Mouse (Mus musculus): Measurements from ENCODE around the gene Sys1.

Sys1 gene

DNA sequence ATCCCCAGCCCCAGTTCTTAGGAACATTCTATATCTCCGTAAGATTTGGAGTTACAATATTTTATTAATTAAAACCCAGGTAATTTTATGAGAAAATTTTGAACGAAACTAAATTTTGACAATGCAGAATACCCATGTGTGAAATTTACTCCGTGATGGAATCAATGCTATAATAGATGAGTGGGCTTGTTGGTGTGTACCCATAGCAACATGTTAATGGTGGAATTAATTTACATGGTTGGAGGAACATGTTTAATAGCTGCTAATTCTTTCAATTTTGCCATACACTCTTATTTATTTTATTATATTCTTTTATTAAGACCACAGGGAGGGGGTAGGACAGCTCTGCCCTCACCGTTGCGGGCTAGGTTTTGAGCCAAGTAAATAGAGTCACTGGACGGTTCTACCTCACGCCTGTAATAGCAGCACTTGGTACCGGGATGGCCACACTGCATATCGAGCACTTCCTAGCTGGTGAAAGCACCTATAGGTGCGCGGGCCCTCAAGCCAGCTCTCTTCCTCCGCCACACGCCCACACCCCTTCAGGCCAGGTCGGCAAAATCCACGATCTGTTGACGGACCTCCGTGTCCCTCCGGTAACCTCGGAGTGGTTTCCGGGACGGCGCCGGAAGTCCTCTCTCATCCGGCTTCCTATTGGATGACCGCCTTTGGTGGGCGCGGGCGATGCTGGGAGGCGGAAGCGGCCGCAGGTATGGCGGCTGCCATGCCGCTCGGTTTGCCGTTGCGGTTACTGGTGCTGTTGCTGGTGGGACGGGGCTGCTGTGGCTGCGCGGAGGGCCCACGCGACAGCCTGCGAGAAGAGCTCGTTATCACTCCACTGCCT, 40.3 kb downstream of the Sys1 start, which contains the start of gene Pigt:
Gene Pigt, plus strand, starts transcription at position 674 of the 844 bp plus-strand sequence.
- TF ChIP-seq GATA4 (IDR thresholded peaks at IDR 0.05; ENCODE audit: insufficient replicate concordance, low read length) = no peak; the same call in 1 of the 2 replicates

DNA sequence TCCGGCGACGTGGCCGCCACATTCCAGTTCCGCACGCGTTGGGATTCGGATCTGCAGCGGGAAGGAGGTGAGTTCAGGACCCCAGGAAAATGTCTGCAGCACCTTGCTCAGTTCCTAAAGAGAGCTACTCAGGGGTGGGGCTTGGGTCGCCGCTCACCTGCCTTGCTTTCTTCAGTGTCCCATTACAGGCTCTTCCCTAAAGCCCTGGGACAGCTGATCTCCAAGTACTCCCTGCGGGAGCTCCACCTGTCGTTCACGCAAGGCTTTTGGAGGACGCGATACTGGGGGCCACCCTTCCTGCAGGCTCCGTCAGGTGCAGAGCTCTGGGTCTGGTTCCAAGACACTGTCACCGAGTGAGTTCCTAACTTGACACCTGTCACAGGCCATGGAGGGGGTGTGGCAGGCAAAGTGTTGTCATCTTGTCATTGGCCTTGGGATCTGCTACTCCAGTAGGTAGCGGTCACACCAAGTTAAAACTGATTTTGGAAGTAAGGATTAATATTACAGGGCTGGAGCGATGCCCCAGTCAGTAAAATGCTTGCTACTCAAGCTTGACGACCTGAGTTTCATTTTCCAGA, 41.0 kb downstream of the Sys1 start:
- TF ChIP-seq GATA4 (IDR thresholded peaks at IDR 0.05; ENCODE audit: insufficient replicate concordance, low read length) = no peak

DNA sequence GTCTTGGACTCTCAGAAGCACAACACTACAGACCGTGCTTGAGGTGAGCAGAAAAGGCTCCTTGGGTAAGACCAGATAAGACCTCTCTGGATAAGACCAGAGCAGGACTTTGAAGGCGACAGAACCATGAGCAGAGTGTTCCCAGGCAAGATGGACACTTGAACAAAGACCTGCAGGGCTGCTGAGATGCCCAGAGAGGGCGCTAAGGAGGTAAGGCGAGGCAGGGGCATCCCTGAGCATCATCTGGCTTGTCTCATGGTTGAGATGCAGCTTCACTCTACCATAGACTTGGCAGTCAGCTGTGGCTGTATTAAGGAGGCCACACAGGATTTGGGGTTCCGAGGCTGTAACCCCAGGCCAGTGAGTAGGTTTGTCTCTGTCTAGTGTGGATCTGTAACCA, 42.6 kb downstream of the Sys1 start:
- no peak for TF ChIP-seq GATA4 (IDR thresholded peaks at IDR 0.05; ENCODE audit: insufficient replicate concordance, low read length)

DNA sequence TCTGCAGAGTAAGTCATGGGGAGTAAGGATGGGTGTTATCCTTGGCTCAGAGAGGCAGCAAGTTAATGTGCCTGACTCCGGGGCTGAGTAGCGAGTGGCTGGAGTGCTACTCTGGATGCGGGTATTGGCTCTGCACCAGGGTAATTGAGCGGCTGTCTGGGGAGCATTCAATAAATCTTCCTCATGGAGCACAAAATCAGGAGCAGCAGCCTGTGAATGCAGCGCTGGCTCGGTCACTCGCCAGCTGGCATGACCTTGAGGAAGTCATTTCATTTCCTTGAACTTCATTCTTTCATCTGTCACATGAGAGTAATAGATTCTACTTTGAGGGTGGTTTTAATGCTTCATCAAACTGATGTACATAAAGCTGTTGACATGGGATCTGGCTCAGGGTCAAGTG, 43.7 kb downstream of the Sys1 start:
- no peak for TF ChIP-seq GATA4 (IDR thresholded peaks at IDR 0.05; ENCODE audit: insufficient replicate concordance, low read length)

DNA sequence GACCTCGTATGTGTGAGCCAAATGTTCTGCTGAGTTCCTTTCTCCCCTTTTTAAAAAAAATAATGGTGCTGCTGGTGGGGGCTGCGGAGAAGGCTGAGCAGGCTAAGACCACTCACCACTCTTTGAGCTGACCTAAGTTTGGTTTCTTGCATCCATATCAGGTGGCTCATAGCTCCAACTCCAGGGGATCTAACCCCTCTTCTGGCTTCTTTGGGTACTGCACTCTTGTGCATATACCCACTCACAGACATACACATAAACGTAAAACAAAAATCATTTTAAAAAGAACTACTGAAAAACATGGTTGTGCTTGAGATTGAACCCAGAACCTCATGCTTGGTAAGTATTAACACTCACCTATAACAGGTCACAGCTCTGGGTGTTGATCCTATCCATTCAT, 48.2 kb downstream of the Sys1 start:
- no peak for TF ChIP-seq GATA4 (IDR thresholded peaks at IDR 0.05; ENCODE audit: insufficient replicate concordance, low read length)

DNA sequence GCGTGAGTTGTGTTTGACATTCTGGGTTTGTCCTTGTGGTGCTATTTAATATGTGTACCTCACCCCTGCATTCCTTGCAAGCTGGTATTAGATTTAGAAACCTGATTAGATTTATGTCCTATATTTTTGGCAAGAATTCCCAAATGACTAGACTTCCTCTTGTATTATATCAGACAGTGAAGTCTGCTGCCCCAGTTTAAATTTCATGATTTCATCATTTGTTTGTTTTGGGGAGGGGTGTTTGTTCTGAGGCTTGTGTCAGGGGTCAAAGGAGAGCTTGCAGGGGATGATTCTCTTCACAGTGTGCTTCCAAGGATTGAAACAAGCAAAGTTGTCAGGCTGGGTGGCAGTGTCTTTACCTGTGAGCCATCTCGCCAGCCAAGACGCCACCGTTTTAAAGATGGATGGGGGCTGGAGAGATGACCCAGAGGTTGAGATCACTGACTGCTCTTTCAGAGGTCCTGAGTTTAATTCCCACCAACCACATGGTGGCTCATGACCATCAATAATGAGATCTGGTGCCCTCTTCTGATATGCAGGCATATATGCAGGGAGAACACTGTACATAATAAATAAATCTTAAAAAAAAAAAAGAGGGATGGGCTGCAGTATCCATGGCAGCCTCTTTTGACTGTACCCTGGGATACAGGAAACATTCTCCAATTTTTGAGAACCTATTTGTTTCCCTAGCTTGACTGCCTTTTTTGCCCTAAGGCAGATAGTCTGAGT, 49.0 kb downstream of the Sys1 start:
- no peak for TF ChIP-seq GATA4 (IDR thresholded peaks at IDR 0.05; ENCODE audit: insufficient replicate concordance, low read length)

DNA sequence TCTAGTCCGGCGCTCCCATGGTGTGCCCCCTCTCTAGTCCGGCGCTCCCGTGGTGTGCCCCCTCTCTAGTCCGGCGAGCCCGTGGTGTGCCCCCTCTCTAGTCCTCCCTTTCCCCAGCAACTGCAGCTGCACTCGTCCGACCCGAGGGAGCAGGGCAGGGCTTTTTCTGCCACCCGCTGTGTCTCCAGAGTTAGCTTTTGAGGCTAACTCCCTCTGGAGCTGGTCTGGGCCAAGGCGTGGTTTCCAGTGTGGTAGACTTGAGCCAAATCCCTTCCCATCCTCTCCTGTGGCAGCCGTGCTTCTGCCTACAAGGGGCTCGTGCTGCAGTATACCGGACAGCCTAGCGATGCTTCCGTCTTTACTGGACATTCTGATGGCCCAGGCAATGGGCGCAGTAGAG, 51.0 kb downstream of the Sys1 start:
- no peak for TF ChIP-seq GATA4 (IDR thresholded peaks at IDR 0.05; ENCODE audit: insufficient replicate concordance, low read length)

DNA sequence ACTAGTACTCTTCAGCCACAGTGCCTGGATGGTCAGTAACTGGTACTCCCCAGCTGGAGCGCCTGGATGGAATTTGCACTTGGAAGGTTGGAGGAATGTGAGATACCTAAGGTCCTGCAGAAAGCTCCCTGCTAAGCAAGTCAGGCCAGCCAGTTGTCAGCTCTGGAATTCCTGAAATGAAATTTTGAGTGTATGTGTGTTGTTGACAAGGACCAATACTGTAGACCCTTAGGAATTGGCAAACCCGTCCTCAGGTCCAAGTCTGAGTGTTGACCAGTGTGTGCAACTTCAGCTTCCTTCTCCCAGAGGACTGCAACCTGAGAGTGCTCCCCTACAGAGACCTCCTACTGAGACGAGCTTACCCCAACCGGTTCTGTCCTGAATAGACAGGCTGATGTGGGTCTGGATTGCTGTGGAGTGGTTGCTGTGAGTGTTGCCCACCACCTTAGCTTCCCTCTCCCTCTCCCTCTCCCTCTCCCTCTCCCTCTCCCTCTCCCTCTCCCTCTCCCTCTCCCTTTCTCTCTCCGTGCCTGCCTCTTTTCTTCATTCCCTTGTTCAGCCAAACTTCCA, 53.9 kb downstream of the Sys1 start:
- TF ChIP-seq GATA4 (IDR thresholded peaks at IDR 0.05; ENCODE audit: insufficient replicate concordance, low read length) = no peak

DNA sequence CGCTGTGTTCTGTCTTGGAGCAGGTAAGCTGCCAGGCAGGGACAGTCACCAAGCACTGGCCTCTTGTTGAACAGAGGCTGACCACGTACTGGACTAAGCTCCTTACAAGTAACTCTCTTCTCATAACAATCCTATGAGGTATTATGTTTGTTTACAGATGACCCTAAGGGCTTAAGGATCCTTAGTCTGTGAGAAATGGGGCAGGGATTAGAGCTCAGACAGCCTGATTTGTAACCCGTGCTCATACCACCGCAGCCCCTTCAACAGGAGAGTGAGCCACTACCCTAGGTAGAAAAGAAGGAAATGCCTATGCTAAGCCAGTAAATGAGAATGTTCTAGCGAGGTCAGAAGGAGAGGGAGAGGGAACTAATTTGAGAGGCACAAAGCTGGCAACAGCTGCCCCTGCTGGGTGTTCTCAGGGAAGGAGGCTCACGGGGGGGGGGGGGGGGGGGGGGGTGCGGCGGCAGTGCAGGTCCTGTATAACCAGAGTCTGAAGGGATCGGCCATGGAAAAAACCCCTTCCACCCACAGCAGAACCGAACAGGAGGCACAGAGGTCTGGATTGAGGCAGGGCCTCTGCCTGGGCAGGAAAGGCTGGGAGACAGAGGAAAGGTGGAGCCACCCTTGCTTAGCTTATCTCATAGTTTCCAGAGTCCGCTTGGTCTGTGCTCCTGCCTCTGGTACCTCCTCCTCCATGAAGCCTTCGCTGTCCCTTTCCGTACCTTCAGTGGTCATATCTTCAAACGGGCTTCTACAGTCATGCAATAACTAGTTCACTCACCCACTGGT, 55.6 kb downstream of the Sys1 start:
- no peak for TF ChIP-seq GATA4 (IDR thresholded peaks at IDR 0.05; ENCODE audit: insufficient replicate concordance, low read length)

DNA sequence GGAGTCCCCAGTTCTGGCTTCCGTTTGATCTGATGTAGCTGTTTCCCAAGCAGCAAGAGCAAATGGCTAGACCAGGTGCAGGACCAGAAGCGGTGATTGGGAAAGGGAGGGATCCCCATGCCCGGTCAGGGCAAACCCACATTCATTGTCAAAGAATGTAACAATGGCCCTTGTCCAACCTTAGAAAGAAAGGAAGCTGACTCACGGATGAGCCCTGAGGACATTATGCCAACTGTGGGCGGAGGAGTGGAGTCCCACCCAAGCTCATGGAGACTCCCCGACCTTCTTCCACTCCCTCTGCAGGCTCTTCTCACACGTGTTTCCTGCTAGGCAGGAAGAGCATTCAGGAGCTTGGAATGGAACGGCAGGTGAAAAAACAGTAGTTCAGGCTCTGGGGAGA, 56.6 kb downstream of the Sys1 start:
- no peak for TF ChIP-seq GATA4 (IDR thresholded peaks at IDR 0.05; ENCODE audit: insufficient replicate concordance, low read length)

DNA sequence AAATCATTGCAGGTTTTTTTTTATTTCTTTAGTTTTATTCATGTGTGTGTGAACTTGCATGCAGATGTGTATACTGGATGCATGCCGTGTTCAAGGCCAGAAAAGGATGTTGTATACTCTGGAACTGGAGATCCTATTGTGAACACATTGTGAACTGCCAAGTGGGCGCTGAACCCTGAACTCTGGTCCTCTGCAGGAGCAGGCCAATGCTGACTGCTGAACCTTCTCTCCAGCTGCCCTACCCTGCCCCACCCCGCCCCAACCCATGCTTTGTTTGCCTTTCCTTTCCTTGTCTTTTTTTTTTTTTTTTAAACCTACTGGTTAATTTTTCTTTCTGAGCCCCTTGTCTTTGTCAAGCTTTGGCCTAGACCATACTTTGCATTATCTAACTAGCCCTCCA, 58.2 kb downstream of the Sys1 start:
- TF ChIP-seq GATA4 (IDR thresholded peaks at IDR 0.05; ENCODE audit: insufficient replicate concordance, low read length) = no peak

DNA sequence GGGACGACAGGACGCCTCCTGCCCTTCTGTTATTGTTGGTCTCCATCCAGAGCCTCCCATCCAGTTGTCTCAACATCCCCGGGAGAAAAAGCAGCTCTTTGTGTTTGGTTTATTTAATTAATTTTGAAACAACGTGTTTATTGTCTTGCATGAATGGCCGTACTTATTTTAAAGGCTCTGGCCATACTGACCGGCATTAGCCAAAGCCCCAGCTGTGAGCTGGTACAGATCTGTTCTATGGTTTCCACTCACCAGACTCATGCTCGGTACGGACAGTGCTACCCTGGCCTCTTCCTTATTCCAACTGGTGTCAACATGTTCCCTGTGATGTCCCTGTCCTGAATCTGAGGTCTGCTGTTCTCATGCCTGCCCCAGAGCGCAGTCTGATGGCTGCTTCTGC, 59.1 kb downstream of the Sys1 start:
- no peak for TF ChIP-seq GATA4 (IDR thresholded peaks at IDR 0.05; ENCODE audit: insufficient replicate concordance, low read length)

DNA sequence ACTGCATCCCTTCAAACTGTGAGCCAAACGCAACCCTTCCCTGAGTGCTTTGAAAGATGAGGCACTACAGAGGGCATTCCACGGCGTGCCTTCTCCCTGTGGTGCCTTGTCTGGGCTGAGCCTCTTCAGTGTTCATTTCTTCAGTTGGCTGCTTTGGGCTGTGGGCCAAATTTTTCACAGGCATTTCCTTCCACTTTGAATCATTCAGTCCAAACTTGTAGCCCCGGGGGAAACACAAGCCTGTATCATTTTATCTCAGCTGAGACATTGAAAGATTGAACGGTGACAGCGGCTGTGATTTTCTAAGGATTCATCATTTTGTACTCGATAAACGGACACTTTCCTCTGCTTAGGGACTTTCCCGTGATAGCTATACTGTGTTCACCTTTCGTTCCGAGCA, 59.8 kb downstream of the Sys1 start:
- no peak for TF ChIP-seq GATA4 (IDR thresholded peaks at IDR 0.05; ENCODE audit: insufficient replicate concordance, low read length)

DNA sequence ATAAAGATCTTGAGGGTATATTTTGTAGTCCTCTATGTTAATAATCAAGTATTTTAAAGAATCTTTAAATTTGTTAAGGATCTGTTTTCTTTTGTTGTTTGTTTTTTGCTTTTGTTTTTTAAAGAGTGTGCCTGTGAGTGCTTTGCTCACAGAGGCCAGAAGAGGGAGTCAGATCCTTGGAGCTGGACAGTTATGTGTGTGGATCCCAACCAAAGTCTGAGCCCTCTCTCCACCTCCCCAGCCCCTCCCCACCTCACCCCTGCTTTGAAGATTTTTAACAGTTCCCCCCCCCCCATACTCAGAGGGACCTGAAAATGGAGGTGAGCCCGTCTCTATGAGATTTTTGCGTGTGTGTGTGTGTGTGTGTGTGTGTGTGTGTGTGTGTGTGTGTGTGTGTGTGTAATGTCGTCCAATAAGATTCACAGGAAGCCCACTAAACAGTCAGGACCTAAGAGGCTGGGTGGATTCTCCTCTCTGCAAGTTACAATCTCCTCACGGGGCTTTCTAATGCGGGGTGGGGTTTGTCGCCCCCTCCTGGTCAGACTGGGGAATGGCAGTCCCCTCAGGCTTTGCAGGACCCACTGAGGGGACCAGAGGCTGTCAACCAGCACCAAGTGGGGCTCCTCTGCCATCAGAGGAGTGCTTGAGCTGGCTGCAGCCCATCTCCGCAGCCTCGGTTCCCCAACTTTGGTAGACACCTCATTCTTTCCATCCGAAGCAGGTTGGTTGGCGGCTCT, 60.9 kb downstream of the Sys1 start:
- no peak for TF ChIP-seq GATA4 (IDR thresholded peaks at IDR 0.05; ENCODE audit: insufficient replicate concordance, low read length)
